Mouse (Mus musculus) brain, embryonic 14.5 days (tissue): ENCODE data around the gene Rpusd4.

Experiments used
- CTCF ChIP-seq: fragments of 200-500 bp; IDR thresholded peaks from 2 replicates; pipeline ENCODE4 v1.5.1; 2012; ENCODE audit warnings: inconsistent platforms, mild to moderate bottlenecking, moderate library complexity, borderline replicate concordance; ENCODE audit not compliant: insufficient read depth, insufficient read length; ENCODE audit errors: extremely low read depth
- POLR2A ChIP-seq: fragments of 200-500 bp; IDR thresholded peaks from 2 replicates; pipeline ENCODE4 v1.6.1; 2012; ENCODE audit warnings: mild to moderate bottlenecking, inconsistent platforms, borderline replicate concordance; ENCODE audit not compliant: poor library complexity, insufficient read depth, insufficient read length, severe bottlenecking; ENCODE audit errors: extremely low read depth

DNA sequence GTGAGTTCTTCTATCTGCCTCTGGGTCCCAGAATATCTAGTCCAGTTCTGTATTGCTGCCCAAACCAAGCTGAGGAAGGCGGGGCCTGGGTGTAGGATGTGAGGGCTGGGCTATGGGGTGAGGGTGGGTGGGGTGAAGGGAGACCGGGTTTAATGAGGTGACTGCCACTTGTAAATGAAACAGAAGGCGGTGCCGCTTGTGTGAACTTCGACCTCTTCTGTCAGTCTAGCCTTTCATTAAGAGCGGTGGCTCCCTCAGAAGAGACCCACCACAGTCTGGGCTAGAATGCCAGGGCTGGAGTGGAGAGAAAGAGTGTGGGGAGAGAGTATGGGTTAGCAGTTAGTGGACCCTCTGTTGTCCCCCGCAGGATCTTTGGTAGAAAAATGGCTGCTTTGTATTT, 22.3 kb downstream of the Rpusd4 start:
- TF ChIP-seq CTCF (no peak), POLR2A (no peak)
